Mouse (Mus musculus): ENCODE results near the gene Rfc4. TPM values are rescaled to one million over a fixed set of nuclear protein-coding genes. Genes with fewer than 3 reads are reported as not detected.
"Not testable (repeated sequence)": the region's sequence is repeated elsewhere in the genome, so short reads cannot be mapped to it uniquely, and the experiment has no call there.

The Rfc4 gene
- total and polyA plus RNA-seq, 2 experiments from 2014 or later = 8.6 to 20.4 TPM

GRCm38 (mm10) chr16:23103841-23104240 is 23.7 kb downstream of the Rfc4 start:
- no peak overlapping the region for H3K27ac ChIP-seq (ENCODE audit: low read depth, low read length)
- H3K4me3 ChIP-seq (ENCODE audit: low read depth, low read length) = no peak overlapping the region
- peaks cover 6% of the 10 kb centered on the region for H3K27me3 ChIP-seq (ENCODE audit: insufficient read depth, low read length)
- H3K4me2 ChIP-seq (ENCODE audit: low read depth, low read length, poor library complexity, severe bottlenecking) = no peak overlapping the region
- H3K9me3 ChIP-seq (ENCODE audit: low read length) = no peaks in the 10 kb centered on the region
- TF ChIP-seq CTCF (IDR thresholded peaks at IDR 0.05) = no peak
- DNase-seq (ENCODE audit: low spot score) = no peak
- ATAC-seq (ENCODE audit: low FRiP score) = no peak
- H3K9ac ChIP-seq (replicated peaks; ENCODE audit: low read length, poor library complexity, severe bottlenecking) = no peak overlapping the region
- 52% methylated on average over 2 of the region's 2 CpGs for WGBS
- H3K36me3 ChIP-seq (ENCODE audit: insufficient read depth, low read length) = no peaks in the 10 kb centered on the region
- H3K4me1 ChIP-seq (ENCODE audit: insufficient read depth, low read length) = no peaks in the 10 kb centered on the region

- no peak for DNase-seq (ENCODE audit: low spot score)
- no peaks in the 10 kb centered on the region for H3K4me1 ChIP-seq (ENCODE audit: insufficient read depth, low read length)
- H3K27me3 ChIP-seq (ENCODE audit: insufficient read depth, low read length) = peaks cover 6% of the 10 kb centered on the region
- H3K9me3 ChIP-seq (ENCODE audit: low read length) = no peaks in the 10 kb centered on the region
- H3K4me3 ChIP-seq (ENCODE audit: low read depth, low read length) = no peak overlapping the region
- no peak for ATAC-seq (ENCODE audit: low FRiP score)
- no peak overlapping the region for H3K27ac ChIP-seq (ENCODE audit: low read depth, low read length)
- no peak for TF ChIP-seq CTCF (IDR thresholded peaks at IDR 0.05)
- WGBS = 45% methylated on average over 17 of the region's 17 CpGs
- no peak overlapping the region for H3K9ac ChIP-seq (replicated peaks; ENCODE audit: low read length, poor library complexity, severe bottlenecking)
- H3K36me3 ChIP-seq (ENCODE audit: insufficient read depth, low read length) = no peaks in the 10 kb centered on the region
- peak overlapping the region; percentile 35 for H3K4me2 ChIP-seq (ENCODE audit: low read depth, low read length, poor library complexity, severe bottlenecking)
Observed at GRCm38 (mm10) chr16:23103038-23103745, 24.3 kb downstream of the Rfc4 start.

- 17% methylated on average over 15 of the region's 15 CpGs for WGBS
- Histone ChIP-seq H3K4me3 (ENCODE audit: low read depth, low read length) (0 out of 2 replicates have a peak overlapping the region, but pooled peaks have one; percentile 0), H3K4me2 (ENCODE audit: low read depth, low read length, poor library complexity, severe bottlenecking) (peak overlapping the region; percentile 35), H3K27ac (ENCODE audit: low read depth, low read length) (no peak overlapping the region), H3K9me3 (ENCODE audit: low read length) (no peaks in the 10 kb centered on the region), H3K36me3 (ENCODE audit: insufficient read depth, low read length) (no peaks in the 10 kb centered on the region), H3K27me3 (ENCODE audit: insufficient read depth, low read length) (peaks cover 6% of the 10 kb centered on the region), H3K9ac (replicated peaks; ENCODE audit: low read length, poor library complexity, severe bottlenecking) (no peak overlapping the region), H3K4me1 (ENCODE audit: insufficient read depth, low read length) (no peaks in the 10 kb centered on the region)
- ATAC-seq (ENCODE audit: low FRiP score) = no peak
- no peak for TF ChIP-seq CTCF (IDR thresholded peaks at IDR 0.05)
- no peak for DNase-seq (ENCODE audit: low spot score)
Observed at GRCm38 (mm10) chr16:23102340-23103037, 25.0 kb downstream of the Rfc4 start.

- WGBS = 16% methylated on average over 10 of the region's 10 CpGs
- Histone ChIP-seq H3K9me3 (ENCODE audit: low read length) (no peaks in the 10 kb centered on the region), H3K27me3 (ENCODE audit: insufficient read depth, low read length) (peaks cover 6% of the 10 kb centered on the region), H3K4me1 (ENCODE audit: insufficient read depth, low read length) (no peaks in the 10 kb centered on the region), H3K27ac (ENCODE audit: low read depth, low read length) (no peak overlapping the region), H3K4me2 (ENCODE audit: low read depth, low read length, poor library complexity, severe bottlenecking) (peak overlapping the region; percentile 55), H3K36me3 (ENCODE audit: insufficient read depth, low read length) (no peaks in the 10 kb centered on the region), H3K4me3 (ENCODE audit: low read depth, low read length) (peak overlapping the region; percentile 25; the same call in 1 of the 2 replicates), H3K9ac (replicated peaks; ENCODE audit: low read length, poor library complexity, severe bottlenecking) (no peak overlapping the region)
- TF ChIP-seq CTCF (IDR thresholded peaks at IDR 0.05) = no peak
- DNase-seq (ENCODE audit: low spot score) (no peak), ATAC-seq (ENCODE audit: low FRiP score) (0 out of 2 replicates have a peak, but pooled peaks have one; percentile 13)
Observed at GRCm38 (mm10) chr16:23100613-23101012, 26.9 kb downstream of the Rfc4 start.

GRCm38 (mm10) chr16:23100099-23100575 is 27.4 kb downstream of the Rfc4 start:
- H3K4me1 ChIP-seq (ENCODE audit: insufficient read depth, low read length) = no peaks in the 10 kb centered on the region
- no peak for DNase-seq (ENCODE audit: low spot score)
- ATAC-seq (ENCODE audit: low FRiP score) = 0 out of 2 replicates have a peak, but pooled peaks have one; percentile 54
- WGBS = 0% methylated on average over 9 of the region's 9 CpGs
- H3K27me3 ChIP-seq (ENCODE audit: insufficient read depth, low read length) = peaks cover 6% of the 10 kb centered on the region
- no peak overlapping the region for H3K27ac ChIP-seq (ENCODE audit: low read depth, low read length)
- 0 out of 2 replicates have a peak overlapping the region, but pooled peaks have one; percentile 14 for H3K9ac ChIP-seq (replicated peaks; ENCODE audit: low read length, poor library complexity, severe bottlenecking)
- H3K4me3 ChIP-seq (ENCODE audit: low read depth, low read length) = peak overlapping the region; percentile 25
- H3K9me3 ChIP-seq (ENCODE audit: low read length) = no peaks in the 10 kb centered on the region
- no peak for TF ChIP-seq CTCF (IDR thresholded peaks at IDR 0.05)
- H3K4me2 ChIP-seq (ENCODE audit: low read depth, low read length, poor library complexity, severe bottlenecking) = peak overlapping the region; percentile 55
- no peaks in the 10 kb centered on the region for H3K36me3 ChIP-seq (ENCODE audit: insufficient read depth, low read length)

GRCm38 (mm10) chr16:23099632-23100031 is 27.9 kb downstream of the Rfc4 start:
- no peaks in the 10 kb centered on the region for H3K9me3 ChIP-seq (ENCODE audit: low read length)
- H3K27me3 ChIP-seq (ENCODE audit: insufficient read depth, low read length) = peaks cover 6% of the 10 kb centered on the region
- H3K4me2 ChIP-seq (ENCODE audit: low read depth, low read length, poor library complexity, severe bottlenecking) = peak overlapping the region; percentile 55
- DNase-seq (ENCODE audit: low spot score) (no peak), ATAC-seq (ENCODE audit: low FRiP score) (no peak)
- H3K36me3 ChIP-seq (ENCODE audit: insufficient read depth, low read length) = no peaks in the 10 kb centered on the region
- H3K9ac ChIP-seq (replicated peaks; ENCODE audit: low read length, poor library complexity, severe bottlenecking) = 0 out of 2 replicates have a peak overlapping the region, but pooled peaks have one; percentile 14
- H3K4me1 ChIP-seq (ENCODE audit: insufficient read depth, low read length) = no peaks in the 10 kb centered on the region
- H3K4me3 ChIP-seq (ENCODE audit: low read depth, low read length) = peak overlapping the region; percentile 25
- no peak overlapping the region for H3K27ac ChIP-seq (ENCODE audit: low read depth, low read length)
- 2% methylated on average over 12 of the region's 12 CpGs for WGBS
- TF ChIP-seq CTCF (IDR thresholded peaks at IDR 0.05) = no peak

- WGBS = 94% methylated on average over 1 of the region's 1 CpGs
- not testable (repeated sequence) for H3K9ac ChIP-seq (replicated peaks; ENCODE audit: low read length, poor library complexity, severe bottlenecking); H3K4me3 ChIP-seq (ENCODE audit: low read depth, low read length); DNase-seq (ENCODE audit: low spot score); H3K9me3 ChIP-seq (ENCODE audit: low read length); H3K27me3 ChIP-seq (ENCODE audit: insufficient read depth, low read length); H3K36me3 ChIP-seq (ENCODE audit: insufficient read depth, low read length); H3K27ac ChIP-seq (ENCODE audit: low read depth, low read length); H3K4me2 ChIP-seq (ENCODE audit: low read depth, low read length, poor library complexity, severe bottlenecking); ATAC-seq (ENCODE audit: low FRiP score); H3K4me1 ChIP-seq (ENCODE audit: insufficient read depth, low read length)
Observed at GRCm38 (mm10) chr16:23098105-23098452, 29.5 kb downstream of the Rfc4 start.

- H3K27ac ChIP-seq (ENCODE audit: low read depth, low read length) = not testable (repeated sequence)
- WGBS = 84% methylated on average over 8 of the region's 8 CpGs
Observed at GRCm38 (mm10) chr16:23097290-23098104, 30.0 kb downstream of the Rfc4 start.

More at GRCm38 (mm10) chr16:23097290-23098104, 30.0 kb downstream of the Rfc4 start:
- not testable (repeated sequence) for H3K4me1 ChIP-seq (ENCODE audit: insufficient read depth, low read length); H3K27me3 ChIP-seq (ENCODE audit: insufficient read depth, low read length); H3K4me3 ChIP-seq (ENCODE audit: low read depth, low read length); H3K9ac ChIP-seq (replicated peaks; ENCODE audit: low read length, poor library complexity, severe bottlenecking); H3K36me3 ChIP-seq (ENCODE audit: insufficient read depth, low read length); H3K9me3 ChIP-seq (ENCODE audit: low read length); ATAC-seq (ENCODE audit: low FRiP score); H3K4me2 ChIP-seq (ENCODE audit: low read depth, low read length, poor library complexity, severe bottlenecking)
- peak; percentile 18 for DNase-seq (ENCODE audit: low spot score)

Data from midbrain, postnatal 0 days (tissue).